Mouse (Mus musculus): ENCODE measurements around the gene Hs3st5. TPM values are rescaled to one million over a fixed set of nuclear protein-coding genes. Genes with fewer than 3 reads are reported as not detected.
"Not testable (repeated sequence)": the region's sequence is repeated elsewhere in the genome, so short reads cannot be mapped to it uniquely, and the experiment has no call there.

The Hs3st5 gene
- total and polyA plus RNA-seq, 2 experiments from 2014 or later = 13.0 to 19.2 TPM

GRCm38 (mm10) chr10:36557673-36558072 lies 51.1 kb downstream of the Hs3st5 start:
- Histone ChIP-seq H3K9me3 (ENCODE audit: low read length) (no peaks in the 10 kb centered on the region), H3K4me1 (ENCODE audit: insufficient read depth) (no peaks in the 10 kb centered on the region), H3K27ac (ENCODE audit: low read depth, low read length) (no peak overlapping the region), H3K36me3 (ENCODE audit: insufficient read depth) (no peaks in the 10 kb centered on the region), H3K27me3 (ENCODE audit: insufficient read depth, low read length) (no peaks in the 10 kb centered on the region), H3K4me2 (ENCODE audit: low read depth) (no peak overlapping the region), H3K9ac (no peak overlapping the region), H3K4me3 (ENCODE audit: low read depth, low read length) (no peak overlapping the region)
- ATAC-seq = peak; percentile 65; the same call in 1 of the 2 replicates
- whole genome bisulfite sequencing = 73% methylated on average over 6 of the region's 6 CpGs
- DNase-seq = peak; percentile 31
- TF ChIP-seq CTCF (IDR thresholded peaks at IDR 0.05; ENCODE audit: low read depth) = no peak

DNA sequence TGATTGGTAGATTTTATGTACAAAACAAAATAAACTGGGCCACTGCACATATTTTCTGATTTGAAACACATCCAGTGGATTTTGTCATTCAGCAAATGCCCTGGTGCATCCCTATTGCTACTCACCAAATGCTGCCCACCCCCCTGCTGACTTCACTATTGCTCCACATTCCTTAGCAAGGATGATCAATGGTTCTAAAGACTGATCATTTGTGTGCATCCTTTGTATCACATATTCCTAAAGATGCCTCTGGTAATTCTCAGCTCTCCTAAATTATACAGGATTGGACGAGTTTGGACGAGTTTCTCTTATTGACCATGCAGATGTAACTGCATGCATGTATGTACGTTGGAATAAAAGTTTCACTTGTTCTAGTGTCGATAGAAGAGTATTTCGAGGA lies 52.1 kb downstream of the Hs3st5 start:
- Histone ChIP-seq H3K4me3 (ENCODE audit: low read depth, low read length) (no peak overlapping the region), H3K9me3 (ENCODE audit: low read length) (no peaks in the 10 kb centered on the region), H3K27me3 (ENCODE audit: insufficient read depth, low read length) (no peaks in the 10 kb centered on the region), H3K27ac (ENCODE audit: low read depth, low read length) (no peak overlapping the region), H3K9ac (no peak overlapping the region), H3K36me3 (ENCODE audit: insufficient read depth) (no peaks in the 10 kb centered on the region), H3K4me1 (ENCODE audit: insufficient read depth) (no peaks in the 10 kb centered on the region), H3K4me2 (ENCODE audit: low read depth) (no peak overlapping the region)
- ATAC-seq = no peak
- no peak for DNase-seq
- WGBS = 88% methylated on average over 5 of the region's 5 CpGs
- TF ChIP-seq CTCF (IDR thresholded peaks at IDR 0.05; ENCODE audit: low read depth) = no peak

DNA sequence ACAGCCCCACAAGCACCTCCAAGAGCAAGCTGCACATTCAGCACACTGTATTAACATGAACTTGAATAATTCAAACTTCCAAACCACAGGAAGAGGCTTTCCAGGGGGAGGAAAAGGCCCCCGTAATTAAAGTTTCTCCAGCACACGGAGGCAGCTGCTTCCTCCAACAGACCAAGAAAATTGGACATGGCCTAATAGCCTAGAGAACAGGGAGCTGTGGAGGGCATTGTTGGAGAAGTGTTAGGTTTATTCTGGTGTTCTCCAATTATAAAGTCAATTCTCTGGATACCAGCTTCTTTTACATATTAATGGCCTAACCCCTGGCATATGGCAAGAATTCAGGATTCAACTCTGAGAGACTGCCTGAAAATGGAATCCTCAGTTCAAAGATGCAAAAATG lies 60.6 kb downstream of the Hs3st5 start:
- DNase-seq = peak; percentile 18
- H3K36me3 ChIP-seq (ENCODE audit: insufficient read depth) = no peaks in the 10 kb centered on the region

GRCm38 (mm10) chr10:36572540-36572939 lies 65.9 kb downstream of the Hs3st5 start:
- 61% methylated on average over 3 of the region's 3 CpGs for WGBS
- ATAC-seq (0 out of 2 replicates have a peak, but pooled peaks have one; percentile 40), DNase-seq (no peak)
- no peak overlapping the region for H3K27ac ChIP-seq (ENCODE audit: low read depth, low read length)
- H3K9ac ChIP-seq = no peak overlapping the region
- H3K27me3 ChIP-seq (ENCODE audit: insufficient read depth, low read length) = no peaks in the 10 kb centered on the region
- no peak overlapping the region for H3K4me2 ChIP-seq (ENCODE audit: low read depth)
- H3K4me3 ChIP-seq (ENCODE audit: low read depth, low read length) = no peak overlapping the region
- H3K9me3 ChIP-seq (ENCODE audit: low read length) = no peaks in the 10 kb centered on the region
- TF ChIP-seq CTCF (IDR thresholded peaks at IDR 0.05; ENCODE audit: low read depth) = no peak
- H3K4me1 ChIP-seq (ENCODE audit: insufficient read depth) = no peaks in the 10 kb centered on the region
- H3K36me3 ChIP-seq (ENCODE audit: insufficient read depth) = no peaks in the 10 kb centered on the region

More for the DNA sequence above, 60.6 kb downstream of the Hs3st5 start:
- Histone ChIP-seq H3K9me3 (ENCODE audit: low read length) (no peaks in the 10 kb centered on the region), H3K4me2 (ENCODE audit: low read depth) (no peak overlapping the region), H3K4me1 (ENCODE audit: insufficient read depth) (no peaks in the 10 kb centered on the region), H3K27ac (ENCODE audit: low read depth, low read length) (no peak overlapping the region), H3K9ac (no peak overlapping the region), H3K27me3 (ENCODE audit: insufficient read depth, low read length) (no peaks in the 10 kb centered on the region), H3K4me3 (ENCODE audit: low read depth, low read length) (no peak overlapping the region)
- TF ChIP-seq CTCF (IDR thresholded peaks at IDR 0.05; ENCODE audit: low read depth) = no peak
- 12% methylated on average over 2 of the region's 2 CpGs for WGBS
- ATAC-seq = peak; percentile 51

DNA sequence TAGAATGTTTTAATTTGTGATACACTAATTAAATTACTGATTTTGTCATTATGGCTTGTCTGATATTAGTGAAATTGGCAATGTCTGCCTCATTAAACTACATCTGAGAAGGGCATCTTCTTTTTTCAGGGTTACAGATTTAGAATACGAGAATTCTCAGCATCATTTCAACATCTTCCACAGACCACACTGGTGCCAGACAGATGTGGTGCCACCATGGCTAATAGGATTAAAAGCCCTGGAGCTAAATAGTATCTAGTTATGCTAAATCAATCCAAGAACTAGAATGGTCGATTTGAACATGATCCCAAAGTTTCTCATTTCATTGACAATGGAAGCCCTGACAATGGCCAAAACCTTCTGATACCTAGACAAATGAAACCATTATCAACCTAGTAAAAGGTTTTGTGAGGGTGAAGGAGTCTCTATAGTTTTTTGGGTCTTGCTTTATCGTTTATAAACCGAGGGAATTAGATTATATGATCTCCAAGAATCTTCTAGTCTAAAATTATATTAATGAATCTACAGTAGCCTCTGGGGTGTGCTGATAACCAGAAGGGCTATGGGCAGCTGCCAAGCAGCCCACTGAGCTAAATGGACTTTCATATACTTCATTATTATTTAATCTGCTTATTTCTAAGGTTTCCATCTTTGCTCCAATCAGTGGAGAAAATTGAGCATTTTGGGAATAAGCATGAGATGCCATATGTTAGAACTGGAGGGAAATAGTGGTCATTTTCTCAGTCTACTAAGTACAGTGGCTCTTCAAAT lies 71.9 kb downstream of the Hs3st5 start:
- DNase-seq (no peak), ATAC-seq (no peak)
- H3K27me3 ChIP-seq (ENCODE audit: insufficient read depth, low read length) = no peaks in the 10 kb centered on the region
- no peaks in the 10 kb centered on the region for H3K4me1 ChIP-seq (ENCODE audit: insufficient read depth)
- H3K4me3 ChIP-seq (ENCODE audit: low read depth, low read length) = no peak overlapping the region
- H3K27ac ChIP-seq (ENCODE audit: low read depth, low read length) = no peak overlapping the region
- no peak overlapping the region for H3K4me2 ChIP-seq (ENCODE audit: low read depth)
- no peak overlapping the region for H3K9ac ChIP-seq
- H3K36me3 ChIP-seq (ENCODE audit: insufficient read depth) = no peaks in the 10 kb centered on the region
- 61% methylated on average over 4 of the region's 4 CpGs for WGBS
- H3K9me3 ChIP-seq (ENCODE audit: low read length) = no peaks in the 10 kb centered on the region
- no peak for TF ChIP-seq CTCF (IDR thresholded peaks at IDR 0.05; ENCODE audit: low read depth)

DNA sequence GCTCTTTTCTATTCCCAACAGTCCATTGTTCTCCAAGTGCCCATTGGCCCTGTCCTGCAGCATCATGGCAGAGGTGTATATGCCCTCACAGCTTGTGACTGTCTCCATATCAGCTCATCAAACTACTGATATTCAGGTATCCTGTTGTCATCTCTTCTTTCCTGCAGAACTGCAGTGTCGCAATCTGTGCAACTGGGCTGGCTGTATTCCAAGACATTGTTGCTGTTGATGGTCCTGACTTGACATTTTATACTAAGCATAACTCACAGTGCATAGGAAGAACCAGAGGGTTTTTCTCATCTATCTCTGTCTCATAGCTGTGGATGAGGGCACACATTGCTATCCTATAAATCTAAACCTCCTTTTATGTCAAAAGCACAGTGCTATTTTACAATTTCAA lies 103.8 kb downstream of the Hs3st5 start:
- Histone ChIP-seq H3K9ac (no peak overlapping the region), H3K36me3 (ENCODE audit: insufficient read depth) (no peaks in the 10 kb centered on the region), H3K4me1 (ENCODE audit: insufficient read depth) (no peaks in the 10 kb centered on the region), H3K27me3 (ENCODE audit: insufficient read depth, low read length) (no peaks in the 10 kb centered on the region), H3K4me3 (ENCODE audit: low read depth, low read length) (no peak overlapping the region), H3K4me2 (ENCODE audit: low read depth) (no peak overlapping the region), H3K9me3 (ENCODE audit: low read length) (no peaks in the 10 kb centered on the region), H3K27ac (ENCODE audit: low read depth, low read length) (no peak overlapping the region)
- ATAC-seq (no peak), DNase-seq (no peak)
- 81% methylated on average over 1 of the region's 1 CpGs for WGBS
- no peak for TF ChIP-seq CTCF (IDR thresholded peaks at IDR 0.05; ENCODE audit: low read depth)

DNA sequence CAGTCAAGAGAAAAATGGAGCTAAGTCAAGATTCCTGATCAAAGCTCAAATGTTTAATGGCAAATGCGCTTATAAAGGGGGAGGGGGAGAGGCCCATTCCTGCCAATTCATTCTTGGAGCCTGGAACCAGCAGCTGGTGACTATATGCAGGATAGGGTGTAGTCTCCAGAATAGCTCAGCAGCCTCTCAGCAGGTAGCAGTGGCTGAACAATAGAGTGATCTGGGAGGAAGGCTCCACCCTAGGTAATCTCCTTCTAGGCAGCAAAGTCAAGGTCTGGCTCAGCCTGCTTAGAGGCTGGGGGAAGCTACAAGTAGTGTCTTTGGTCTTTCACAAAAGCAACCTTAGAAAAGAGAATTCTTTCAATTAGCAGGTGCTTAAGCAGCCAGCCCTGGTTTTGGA lies 104.8 kb downstream of the Hs3st5 start:
- H3K9me3 ChIP-seq (ENCODE audit: low read length); H3K27ac ChIP-seq (ENCODE audit: low read depth, low read length); H3K36me3 ChIP-seq (ENCODE audit: insufficient read depth); DNase-seq; H3K4me3 ChIP-seq (ENCODE audit: low read depth, low read length); H3K4me2 ChIP-seq (ENCODE audit: low read depth); H3K9ac ChIP-seq; H3K4me1 ChIP-seq (ENCODE audit: insufficient read depth); ATAC-seq; H3K27me3 ChIP-seq (ENCODE audit: insufficient read depth, low read length): not testable (repeated sequence)
- 27% methylated on average over 1 of the region's 1 CpGs for whole genome bisulfite sequencing
